Mouse (Mus musculus): ENCODE measurements around the gene Mdfi.
A peak's percentile ranks its signal among the peaks of the same experiment; 100 is the strongest.

The Mdfi gene

DNA sequence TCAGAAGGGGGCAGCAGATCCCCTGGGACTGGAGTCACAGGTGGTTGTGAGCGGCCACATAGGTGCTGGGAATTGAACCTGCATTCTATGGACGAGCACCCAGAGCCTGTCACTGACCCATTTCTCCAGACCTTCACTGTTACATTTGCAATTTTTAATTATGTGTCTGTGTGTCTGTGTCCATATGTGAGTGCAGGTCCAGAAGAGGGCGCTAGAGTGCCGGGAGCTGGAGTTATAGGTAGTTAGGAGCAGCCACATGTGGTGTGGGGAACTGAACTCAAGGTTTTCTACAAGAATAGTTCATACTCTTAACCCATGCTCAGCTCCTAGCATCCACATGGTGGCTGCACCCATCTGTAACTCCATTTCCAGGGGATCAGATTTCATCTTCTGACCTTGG lies 37.5 kb downstream of the Mdfi start:
- DNase-seq = no peak

DNA sequence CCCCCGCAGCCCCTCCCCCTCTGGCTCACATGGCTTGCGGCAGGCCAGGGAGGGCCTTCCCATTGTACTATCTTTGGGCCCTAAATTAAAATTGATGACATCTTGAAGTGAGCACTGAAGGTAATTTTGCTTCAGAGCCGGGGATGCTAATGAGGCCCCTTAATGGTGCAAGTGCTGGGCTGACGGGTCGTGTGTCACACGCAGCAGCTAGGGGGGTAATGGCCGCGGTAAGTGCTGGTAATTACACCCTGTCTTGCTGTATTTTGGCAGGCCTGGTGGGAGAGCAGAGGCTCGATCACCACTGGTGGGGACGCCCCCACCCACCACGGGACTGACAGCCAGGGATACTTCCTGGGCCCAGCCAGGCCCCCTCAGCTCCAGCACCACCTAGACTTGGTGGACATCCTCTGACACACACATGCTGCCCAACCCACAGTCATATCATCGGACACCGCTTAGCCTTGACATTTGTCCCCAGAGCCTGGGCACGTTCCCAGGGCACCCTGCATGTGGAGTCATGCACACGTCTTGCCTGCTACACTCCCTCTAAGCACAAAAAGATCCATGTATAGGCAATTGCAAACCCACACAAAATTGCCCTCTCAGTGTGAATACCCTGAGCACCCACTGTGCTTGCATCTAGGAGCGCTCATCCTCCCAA lies 38.2 kb downstream of the Mdfi start:
- DNase-seq = no peak

DNA sequence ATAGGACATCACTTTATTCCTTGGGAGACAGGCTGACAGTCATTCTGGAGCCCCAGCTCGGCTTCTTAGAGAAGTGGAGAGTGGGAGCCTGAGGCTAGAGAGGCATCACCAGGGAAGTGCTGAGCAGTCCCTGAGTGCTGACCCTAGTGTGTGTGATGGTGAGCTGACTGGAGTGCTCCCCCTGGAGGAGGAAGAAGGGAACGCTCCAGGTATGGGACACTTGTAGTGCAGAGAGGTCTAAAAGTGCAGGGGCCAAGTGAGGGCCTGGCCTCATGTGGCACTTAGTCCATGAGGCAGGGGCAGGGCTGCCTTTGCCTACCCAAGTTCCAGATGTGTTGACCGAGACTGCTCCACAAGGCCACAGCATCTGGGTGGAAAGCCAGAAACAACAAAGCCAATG lies 39.0 kb downstream of the Mdfi start:
- DNase-seq = peak; percentile 63 to 76

DNA sequence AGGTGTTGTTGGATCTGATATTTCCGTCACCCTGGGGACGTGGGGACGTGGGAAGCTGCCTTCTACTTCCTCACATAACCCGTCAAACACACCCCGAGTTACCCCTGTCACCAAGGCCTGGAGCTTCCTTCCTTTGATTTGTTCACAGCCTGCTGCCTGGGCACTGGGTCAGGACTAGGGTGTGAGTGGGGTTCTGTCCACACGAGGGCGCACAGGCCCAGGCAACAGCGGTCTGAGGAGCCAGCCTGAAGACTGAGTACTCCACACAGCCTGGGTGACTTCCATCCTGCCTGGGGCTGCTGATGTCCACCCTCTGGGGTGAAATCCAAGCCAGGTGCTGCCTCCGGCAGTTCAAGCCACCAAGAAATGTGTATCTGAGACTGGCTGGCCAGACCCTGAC lies 41.1 kb downstream of the Mdfi start:
- DNase-seq = peak; percentile 91 to 93

DNA sequence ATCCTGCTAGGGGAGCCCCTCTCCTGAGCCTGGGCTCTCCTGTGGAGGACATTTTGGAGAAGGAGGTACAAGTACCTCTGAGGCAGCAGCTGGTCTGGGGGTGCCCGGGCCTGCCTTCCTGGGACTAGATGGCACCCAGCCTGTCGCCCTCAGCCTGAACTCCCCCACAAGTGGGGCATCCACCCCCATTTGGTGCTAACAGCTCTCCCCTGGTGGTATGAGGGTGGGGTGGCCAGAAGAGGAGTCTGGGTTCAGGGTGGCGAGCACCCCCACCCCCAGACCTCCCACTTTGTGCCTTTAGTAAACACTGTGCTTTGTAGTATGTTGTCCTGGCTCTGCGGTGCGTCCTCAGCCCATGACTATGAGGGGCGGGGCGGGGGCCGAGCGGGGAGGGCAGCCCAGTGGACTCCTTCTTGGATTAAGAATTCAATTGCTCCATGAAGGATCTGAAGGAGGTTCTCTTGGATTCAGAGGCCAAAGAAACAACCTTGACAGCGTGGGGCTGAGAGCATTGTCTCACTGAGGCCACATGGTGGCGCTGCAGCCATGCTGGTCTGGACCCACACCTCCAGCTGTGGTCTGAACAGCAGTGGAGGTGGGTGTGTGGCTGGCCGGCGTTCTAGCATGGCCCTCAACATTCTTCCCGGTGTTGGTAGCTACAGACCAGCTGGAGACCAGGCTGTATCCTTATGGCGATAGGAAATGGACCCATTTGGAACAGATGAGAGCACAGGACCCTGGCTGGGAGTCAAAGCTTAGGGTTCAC lies 42.2 kb downstream of the Mdfi start:
- DNase-seq = peak; percentile 88 to 91

DNA sequence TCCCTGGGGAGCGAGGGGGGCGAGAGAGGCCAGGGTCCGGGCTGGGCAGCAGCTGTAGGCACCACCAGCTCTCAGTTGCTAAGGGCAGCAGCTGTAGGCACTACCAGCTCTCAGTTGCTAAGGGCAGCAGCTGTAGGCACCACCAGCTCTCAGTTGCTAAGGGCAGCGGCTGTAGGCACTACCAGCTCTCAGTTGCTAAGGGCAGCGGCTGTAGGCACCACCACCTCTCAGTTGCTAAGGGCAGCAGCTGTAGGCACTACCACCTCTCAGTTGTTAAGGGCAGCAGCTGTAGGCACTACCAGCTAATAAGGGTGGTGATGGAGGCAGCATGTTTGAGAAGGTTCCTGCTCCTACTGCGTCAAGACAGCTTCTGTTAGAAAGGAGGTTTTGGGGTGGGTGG lies 45.5 kb downstream of the Mdfi start:
- no peak for DNase-seq

DNA sequence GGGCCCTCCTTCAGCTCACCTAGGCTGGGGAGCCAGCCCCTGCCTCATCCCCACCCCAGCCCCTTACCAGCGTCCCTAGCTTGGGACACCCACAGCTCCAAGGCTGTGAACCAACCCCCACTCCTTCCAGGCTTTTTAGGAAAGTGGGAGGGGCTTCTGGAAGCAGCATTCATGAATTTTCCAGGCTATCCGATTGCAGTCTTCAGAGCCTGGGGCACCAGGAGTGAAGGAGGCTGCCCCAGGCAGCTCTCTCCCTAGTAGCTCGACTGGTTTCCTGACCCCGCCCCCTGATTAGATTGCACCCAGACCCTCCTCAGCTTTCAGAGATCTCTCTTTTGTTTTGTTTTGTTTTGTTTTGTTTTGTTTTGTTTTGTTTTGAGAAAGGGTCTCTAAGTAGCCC lies 46.2 kb downstream of the Mdfi start:
- DNase-seq = no peak

DNA sequence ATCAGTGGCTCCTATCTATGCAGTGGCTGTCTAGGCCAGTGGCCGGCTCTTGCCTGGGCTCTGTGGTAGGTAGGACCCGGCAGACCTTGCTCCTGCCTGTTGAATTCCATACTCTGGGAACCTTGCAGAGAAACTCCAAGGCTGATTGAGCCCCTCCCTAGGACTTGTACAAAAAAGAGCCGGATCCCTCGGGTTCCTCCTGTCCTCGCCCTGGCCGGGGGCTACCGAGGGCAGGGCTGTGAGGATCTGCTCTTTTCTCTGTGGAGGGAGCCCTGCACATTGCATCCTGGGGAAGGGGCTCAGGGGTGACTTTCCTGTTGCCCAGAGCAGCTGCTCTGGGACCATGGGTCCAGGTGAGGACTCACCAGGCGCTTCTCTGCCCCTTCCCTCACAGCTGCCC lies 46.9 kb downstream of the Mdfi start:
- no peak for DNase-seq

DNA sequence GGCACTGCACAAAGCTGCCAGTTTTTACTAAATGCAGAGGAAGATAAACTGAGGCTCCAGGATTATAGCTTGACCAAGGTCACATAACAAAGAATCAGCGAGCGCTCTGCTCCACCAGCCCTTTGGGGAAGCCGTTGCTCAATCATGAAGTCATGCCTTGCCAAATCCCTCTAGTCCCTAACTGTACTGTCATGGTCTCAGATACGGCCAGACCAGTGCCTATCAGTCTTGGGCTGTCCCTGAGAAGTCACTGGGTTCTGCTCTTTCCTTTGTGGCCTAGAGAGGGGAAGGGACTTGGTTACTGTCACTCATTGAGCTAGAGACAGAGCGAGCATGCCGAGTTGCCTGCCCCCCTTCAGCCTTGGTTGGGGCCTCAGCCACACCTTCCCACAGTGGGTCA lies 50.1 kb downstream of the Mdfi start:
- DNase-seq = peak in 1 of 2 experiments; percentile 47

DNA sequence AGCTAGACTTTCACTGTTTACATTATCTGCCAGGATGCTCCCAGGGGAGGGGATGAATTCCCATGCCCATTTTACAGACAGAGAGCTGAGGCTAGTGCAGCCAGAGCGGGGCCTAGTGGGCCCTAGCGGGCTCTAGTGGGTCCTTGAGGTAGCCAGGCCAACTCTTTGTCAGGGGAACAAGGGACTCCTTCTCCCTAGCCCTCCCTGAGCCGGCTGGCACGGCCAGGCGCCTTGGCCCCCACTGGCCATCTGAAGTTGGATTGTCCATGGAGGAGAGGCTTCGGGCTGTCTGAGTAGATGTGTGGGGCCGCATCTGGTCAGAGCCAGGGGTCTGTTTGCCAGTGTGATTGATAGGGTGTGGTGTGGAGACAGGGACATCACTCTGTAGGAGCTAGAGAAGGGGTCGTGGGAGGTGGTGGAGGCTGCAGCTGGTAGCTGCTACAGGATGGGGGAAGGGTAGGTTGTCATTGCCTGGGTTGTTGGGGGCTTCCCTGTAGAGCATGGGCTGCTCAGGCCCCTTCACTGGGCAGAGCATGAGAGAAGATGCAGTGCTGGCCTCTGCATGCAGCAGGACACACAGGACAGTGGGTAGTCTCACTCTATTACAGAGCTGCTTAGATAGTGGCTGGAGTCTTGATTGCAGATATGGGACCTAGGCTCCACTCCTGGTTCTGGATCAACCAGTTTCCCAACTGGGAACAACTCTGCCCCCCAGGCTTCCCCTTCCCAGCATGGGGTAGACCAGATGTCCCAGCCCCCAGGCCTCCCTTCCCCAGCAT lies 50.9 kb downstream of the Mdfi start:
- no peak for DNase-seq

DNA sequence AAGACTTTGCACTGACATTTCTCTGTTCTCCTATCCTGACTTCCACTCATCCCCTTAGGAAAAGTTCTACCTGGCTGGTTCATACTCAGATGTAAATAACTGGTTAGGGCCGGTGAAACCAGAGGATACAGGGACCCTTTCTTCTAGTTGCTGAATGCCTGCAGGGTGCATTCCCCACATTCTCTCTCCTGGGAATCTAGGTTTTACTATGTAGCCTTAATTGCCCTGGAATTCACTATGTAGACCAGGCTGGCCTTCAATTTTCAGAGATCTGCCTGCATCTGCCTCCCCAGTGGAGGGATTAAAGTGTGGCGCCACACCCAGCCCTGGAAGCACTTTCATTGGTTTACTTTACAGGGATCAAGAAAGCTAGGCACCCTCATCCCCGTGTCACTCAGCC lies 52.0 kb downstream of the Mdfi start:
- DNase-seq = no peak

DNA sequence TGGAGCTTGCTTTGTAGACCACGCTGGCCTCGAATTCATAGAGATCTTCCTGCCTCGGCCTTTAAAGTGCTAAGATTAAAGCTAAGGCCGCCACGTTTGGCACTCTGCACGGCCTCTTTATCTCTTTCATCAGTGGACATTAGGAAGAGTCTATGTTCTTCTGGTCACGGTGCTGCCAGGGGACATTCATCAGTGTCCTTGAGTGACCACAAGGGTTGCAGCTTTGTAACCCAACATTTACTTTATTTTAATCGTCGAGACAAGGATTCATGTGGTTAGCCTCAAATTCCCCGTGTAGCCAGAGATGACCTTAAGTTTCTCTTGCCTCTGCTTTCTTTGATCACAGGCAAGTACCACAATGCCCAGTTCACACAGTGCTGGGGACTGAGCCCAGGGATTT lies 54.0 kb downstream of the Mdfi start:
- no peak for DNase-seq

DNA sequence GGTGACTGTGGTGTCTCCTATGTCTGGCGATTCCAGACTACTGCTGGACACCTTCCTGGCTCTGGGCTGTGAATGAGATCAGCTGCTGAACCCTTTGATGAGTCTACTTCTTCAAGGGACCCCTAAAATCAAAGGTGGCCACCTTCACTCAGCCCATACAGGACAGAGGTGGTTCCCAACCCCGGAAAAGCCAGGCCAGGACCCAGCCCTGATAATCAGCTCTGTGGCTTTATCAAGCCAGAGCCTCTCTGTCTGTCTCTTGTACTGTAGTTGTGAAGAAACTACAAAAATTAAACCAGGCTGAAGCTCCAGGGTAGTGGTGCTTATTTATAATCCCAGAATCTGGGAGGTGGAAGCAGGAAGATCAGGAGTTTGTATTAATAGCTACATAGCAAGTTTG lies 57.4 kb downstream of the Mdfi start:
- DNase-seq = no peak

DNA sequence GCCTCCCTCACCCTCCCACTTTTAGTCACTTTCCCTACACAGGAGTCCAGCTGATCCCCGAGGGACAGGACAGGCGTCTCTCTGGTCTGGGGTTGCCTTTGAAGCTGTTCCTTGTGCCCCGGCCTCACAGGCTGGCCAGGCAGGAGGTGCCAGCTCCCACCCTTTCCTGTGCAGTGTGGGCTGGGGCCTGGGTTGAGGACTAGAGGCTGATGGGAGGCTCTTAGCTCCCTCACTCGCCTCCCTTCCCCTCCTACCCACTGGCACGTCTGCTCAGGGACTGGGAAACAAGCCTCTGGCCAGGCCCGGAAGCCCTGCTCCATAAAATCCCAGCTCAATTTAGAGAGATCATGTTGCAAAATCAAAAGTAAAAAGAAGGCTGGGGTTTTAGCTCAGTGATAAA lies 60.9 kb downstream of the Mdfi start:
- no peak for DNase-seq

DNA sequence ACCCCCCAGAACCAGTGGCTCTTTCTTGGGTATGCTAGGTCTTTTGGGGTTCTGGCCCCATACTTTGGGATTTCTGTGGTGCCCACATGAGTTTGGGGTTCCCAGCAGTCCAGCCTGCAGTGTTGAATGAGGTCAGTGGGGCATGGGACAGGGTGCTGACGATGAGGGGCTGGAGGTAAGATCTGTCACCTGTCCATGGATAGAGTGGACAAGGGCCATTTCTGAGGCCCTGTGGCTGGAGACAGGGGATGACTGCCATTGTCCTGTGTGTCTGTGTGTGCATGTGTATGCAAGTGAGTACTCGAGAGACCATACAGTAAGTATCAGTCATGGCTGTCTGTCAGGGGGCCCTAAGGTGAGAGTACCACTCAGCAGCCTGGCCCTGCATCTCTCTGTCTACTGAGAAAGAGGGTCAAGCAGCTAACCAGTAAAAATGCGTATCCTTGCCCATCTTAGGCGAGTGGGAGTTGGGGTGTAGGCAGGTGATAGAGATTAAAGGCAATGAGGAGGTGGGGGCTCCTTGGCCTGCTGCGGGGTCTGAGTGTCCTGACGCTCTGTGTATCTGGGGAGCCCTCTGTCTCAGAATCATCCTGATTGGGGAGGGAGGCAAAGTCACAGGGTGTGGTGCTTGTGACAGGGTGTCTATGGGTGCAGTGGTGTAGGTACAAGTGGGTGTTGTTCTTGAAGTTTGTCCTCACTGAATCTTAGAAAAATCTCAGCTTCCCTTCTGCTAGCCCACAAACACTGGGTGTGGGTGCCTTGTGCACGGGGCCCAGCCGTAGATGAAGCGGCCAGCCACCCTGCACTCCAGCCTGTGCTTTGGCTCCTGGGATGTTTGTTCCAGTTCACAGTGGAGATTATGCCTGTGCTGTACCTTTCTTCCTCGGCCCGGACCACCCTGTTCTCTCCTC lies 64.8 kb downstream of the Mdfi start:
- DNase-seq = peak in 1 of 2 experiments; percentile 18

DNA sequence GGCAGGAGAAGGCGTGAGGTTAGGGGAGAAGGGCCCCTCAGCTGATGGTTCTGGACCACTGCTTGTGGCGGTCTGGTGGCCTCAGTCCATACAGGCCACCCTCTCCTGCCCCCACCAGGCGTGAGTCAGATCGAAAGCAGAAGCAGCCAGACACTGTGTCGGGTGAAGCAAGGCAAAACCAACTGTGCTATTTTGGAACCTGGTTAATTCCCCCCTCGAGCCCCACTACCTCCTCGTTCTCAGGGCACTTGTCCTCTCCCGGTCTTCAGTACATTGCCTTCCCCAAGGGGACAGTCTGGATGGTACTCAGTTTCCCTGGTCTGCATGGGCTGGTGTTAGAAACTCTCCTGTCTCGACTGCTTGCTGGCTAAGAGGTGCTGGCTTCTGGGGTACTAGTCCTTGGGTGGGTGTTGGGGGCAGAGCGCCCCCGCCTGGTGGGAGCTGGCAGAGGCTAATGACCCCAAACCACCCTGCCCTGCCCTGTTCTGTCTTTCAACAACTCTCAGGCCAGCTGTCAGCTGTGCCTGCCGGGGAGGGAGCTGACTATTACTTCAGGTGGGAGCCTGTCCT lies 65.7 kb downstream of the Mdfi start:
- DNase-seq = peak; percentile 75 to 76

DNA sequence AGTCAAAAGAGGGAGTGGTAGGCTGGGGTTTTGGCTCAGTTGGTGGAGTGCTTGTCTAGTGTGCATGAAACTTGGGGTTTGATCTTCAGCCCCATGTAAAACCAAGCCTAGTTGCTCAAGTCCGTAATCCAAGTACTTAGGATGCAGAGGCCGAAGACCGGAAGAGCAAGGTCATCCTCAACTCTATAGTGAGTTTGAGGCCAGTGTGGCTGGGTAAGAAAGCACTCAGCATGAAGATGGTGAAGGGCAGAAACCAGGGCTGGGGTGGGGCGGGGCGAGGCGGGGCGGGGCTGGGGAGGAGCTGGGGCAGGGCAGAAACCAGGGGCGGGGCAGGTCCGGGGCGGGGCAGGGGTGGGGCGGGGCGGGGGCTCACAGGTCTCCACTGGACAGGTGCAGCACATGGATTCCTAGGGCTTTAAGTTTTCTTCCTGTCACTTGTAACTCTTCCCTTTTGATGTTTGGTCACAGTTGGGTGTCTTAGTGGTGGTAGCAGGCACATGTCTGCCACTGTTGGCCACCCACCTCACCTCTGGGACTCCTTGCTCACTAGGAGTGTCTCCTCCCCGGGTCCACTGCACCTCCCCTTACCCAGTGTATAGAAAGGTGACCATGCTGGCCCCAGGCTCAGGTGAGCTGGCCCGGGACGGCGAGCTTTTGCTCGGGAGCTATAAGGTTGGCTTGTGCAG lies 66.9 kb downstream of the Mdfi start:
- DNase-seq = no peak

DNA sequence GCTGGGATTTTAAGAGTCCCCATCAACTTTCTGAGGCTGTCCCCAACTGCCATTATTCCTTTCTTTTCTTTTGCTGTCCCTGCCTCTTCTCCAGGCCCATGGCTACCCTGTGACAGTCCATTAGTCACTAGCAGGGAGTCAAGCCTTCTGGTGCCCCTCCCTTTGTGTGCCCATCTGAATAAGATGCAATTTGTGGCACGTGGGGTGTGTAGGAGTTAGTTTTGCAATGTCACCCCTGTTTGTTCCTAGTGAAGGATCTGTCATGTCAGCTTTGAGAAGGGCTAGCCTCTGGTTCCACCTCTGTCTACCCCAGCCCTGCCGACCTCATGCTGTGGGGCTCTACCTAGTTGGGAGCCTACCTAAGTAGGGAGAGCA lies 67.4 kb downstream of the Mdfi start:
- peak in 1 of 2 experiments; percentile 59 for DNase-seq

DNA sequence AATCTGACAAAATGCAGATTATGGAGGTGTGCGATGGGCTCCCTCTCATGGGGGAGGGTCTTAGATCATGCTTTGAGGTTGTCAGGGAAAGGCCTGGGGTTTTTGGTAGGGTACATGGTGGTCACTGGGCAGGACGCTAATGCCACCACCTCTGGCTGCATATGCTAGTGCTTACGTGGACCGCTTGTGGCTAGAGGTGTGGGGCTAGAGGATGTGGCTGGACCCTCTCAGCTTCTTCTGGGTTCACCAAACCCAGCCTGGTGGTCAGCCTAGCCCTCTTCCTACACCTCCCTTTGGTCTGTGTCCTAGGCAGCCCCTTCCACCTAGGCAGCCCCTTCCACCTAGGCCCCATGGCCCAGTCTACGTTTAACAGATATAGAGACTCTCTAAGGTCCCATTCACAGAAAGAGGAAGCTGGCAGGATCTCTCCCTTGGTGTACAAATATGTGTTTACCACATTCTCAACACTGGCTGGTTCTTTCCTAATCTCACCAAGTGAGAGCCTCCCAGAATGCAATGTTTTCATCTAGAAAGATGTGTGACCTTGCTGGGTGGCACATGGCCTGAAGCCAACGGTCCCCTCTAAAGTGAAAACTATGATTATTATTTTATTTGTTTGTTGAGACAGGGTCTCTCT lies 68.0 kb downstream of the Mdfi start:
- DNase-seq = peak in 1 of 2 experiments; percentile 20

DNA sequence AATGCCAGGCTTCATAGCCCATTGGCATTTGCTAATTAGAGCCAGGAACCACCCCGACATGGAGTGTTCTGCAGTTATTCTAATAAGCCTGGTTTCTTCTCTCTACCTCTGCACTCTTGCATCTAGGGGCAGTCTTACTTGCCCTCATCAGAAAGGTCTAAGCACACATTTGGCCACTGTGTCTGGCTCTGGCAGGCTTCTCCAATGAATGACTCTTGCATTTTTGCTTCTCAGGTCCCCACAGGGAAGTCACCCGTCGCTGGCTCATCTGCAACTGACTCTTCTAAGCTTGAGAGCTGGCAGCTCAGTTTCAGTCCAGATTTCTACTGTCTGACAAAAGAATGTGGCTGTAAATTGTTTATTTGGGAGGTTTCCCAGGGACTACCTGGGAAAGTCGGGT lies 68.5 kb downstream of the Mdfi start:
- DNase-seq = no peak
